Mouse (Mus musculus): ENCODE results near the gene Sephs1.

DNA sequence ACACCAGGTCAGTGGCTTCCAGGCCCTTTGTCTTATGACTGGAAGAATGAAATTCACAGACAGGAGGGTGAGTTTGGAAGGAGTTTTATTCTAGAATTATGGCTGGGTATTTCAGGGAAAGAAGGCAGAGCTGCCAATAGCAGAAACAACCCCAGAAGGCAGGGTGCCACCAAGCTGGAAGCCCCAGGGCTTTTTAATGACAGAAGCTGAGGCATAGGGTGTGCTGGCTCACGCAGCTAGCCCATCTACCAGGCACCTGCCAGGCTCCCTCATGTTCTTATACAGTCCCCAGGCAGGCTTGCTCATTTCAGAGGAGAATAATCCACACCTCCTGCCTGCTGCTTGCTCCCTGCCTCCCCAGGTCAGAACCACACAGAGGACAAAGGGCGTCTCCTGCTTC lies 31.9 kb upstream of the Sephs1 start:
- TF ChIP-seq CTCF (IDR thresholded peaks at IDR 0.05; ENCODE audit: low read depth, low read length) (no peak), GATA1 (IDR thresholded peaks at IDR 0.05; ENCODE audit: borderline replicate concordance, low read length) (no peak)
